Mouse (Mus musculus) layer of hippocampus, adult 8-10 months (tissue): ENCODE data around the gene Lsm2. TPM values are rescaled to one million over a fixed set of nuclear protein-coding genes. Genes with fewer than 3 reads are reported as not detected.
"Not testable (repeated sequence)": the region's sequence is repeated elsewhere in the genome, so short reads cannot be mapped to it uniquely, and the experiment has no call there.

Experiments used
- DNase-seq, 2 experiments: peaks; one replicate each; pipeline ENCODE4 v3.0.0; 2022; ENCODE audit warnings: low spot score in 2 of 2
- total RNA-seq, 4 experiments: library from RNA; stranded (reverse); gene quantifications; 2 replicates each; pipeline ENCODE4 v1.2.4; 2022

The Lsm2 gene
- total RNA-seq, 4 experiments from 2014 or later: 13.1 to 19.1 (median 16.9) TPM

GRCm38 (mm10) chr17:34982328-34982727 lies 666 bp downstream of the Lsm2 start:
- no peak for DNase-seq

DNA sequence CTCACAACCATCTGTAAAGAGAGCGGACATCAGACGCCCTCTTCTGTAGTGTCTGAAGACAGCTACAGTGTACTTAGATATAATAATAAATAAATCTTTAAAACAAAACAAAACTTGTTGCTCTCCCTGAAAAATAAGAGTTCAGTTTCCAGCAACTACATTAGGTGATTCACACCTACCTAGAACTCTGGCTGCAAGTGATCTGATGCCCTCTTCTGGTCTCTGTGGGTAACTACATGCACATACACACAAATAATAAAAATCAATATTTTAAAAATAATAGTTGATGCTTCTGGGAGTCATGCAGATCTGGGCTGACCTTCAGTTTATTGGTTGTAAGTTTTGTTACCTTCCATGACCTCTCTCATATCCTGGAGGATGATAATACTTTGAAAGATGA lies 2.6 kb downstream of the Lsm2 start:
- DNase-seq: no peak

GRCm38 (mm10) chr17:34994751-34995150 lies 13.1 kb downstream of the Lsm2 start:
- no peak for DNase-seq

DNA sequence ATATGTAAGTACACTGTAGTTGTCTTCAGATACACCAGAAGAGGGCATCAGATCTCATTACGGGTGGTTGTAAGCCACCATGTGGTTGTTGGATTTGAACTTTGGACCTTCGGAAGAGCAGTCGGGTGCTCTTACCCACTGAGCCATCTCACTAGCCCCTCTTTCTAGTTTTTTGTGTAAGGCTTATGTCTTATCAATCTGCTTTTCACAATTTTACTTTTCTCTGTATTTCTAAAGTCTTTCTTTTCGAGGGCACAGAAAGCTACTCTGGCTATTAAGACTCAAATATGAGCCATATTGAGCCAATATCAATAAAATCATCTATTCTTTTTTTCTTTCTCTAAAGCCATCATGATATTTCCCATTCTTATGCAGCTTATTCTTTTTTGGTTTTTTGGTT lies 13.5 kb downstream of the Lsm2 start:
- not testable (repeated sequence) for DNase-seq

DNA sequence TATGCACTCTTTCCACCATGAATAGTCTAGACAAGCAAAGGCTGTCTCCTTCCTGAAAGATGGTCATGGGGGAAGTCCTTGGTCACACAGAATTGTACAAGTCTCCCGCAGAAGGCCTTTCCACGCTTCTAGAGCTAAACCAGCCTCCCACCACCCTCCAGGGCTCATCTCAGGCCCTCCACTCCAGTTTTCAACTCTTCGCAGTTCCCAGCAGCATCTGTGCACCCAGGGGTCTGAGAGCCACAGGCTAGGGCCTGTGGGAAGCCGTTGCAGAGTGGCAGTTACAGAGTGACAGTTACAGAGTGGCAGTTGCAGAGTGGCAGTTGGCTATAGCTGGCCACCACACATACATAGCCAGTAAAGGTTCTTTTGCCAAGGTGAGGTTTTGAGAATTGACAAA lies 14.3 kb downstream of the Lsm2 start:
- DNase-seq: not testable (repeated sequence)

- no peak for DNase-seq
These were observed 14.9 kb downstream of the Lsm2 start for GRCm38 (mm10) chr17:34996411-34997141.

DNA sequence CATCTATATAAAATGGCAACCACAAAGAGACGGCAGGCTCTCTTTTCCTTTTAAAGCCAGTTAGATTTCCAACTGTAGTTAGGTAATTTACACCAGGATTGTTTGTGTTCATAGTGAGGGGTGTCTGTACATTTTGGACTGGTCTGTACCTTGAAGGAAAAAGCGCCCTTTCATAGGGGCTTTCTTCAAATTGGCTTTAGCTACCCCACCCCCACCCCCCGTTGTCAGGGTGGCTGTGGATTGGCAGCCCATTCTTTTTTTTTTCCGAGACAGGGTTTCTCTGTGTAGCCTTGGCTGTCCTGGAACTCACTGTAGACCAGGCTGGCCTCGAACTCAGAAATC lies 15.5 kb downstream of the Lsm2 start:
- DNase-seq: no peak

DNA sequence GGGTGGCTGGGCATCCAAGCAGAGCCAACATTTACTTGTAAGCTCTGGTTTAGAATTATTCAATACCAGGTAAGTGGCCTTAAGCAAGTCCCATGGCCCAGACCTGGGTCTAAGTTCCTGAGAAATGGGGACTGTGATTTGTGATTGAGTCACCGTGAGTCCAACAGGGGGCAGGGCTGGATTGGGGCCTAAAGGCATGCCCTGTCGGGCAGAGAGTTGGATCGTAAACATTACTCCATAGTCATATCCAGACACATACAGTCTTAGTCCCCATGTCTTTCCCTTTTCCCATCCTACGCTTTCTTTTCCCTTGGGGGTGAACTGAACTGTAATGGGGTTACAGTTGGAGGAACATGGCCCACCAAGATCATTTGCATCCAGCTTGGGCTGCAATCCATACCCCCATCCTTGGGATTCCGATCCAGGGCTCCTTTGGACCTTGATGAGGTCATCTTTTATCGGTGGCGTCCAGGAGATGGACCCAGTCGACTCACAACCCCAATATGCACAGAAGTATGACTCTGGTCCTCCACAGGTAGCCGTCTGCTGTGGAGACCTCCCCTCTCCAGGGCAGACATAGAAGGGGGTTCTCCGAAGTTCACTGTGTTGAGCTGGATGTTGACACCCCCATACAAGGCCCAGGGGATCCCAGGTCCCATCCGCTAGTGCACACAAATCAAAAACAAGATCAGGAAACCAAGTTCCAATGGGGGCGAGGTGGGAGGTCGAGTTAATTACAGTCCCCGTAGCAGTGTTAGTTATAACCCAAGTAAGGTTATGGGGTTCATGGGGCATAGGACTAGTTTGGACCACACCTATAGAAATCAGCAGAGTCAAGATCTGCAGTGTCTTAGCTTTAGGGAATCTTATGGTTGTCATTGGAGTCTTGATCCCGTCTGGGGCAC lies 17.1 kb downstream of the Lsm2 start:
- no peak for DNase-seq

DNA sequence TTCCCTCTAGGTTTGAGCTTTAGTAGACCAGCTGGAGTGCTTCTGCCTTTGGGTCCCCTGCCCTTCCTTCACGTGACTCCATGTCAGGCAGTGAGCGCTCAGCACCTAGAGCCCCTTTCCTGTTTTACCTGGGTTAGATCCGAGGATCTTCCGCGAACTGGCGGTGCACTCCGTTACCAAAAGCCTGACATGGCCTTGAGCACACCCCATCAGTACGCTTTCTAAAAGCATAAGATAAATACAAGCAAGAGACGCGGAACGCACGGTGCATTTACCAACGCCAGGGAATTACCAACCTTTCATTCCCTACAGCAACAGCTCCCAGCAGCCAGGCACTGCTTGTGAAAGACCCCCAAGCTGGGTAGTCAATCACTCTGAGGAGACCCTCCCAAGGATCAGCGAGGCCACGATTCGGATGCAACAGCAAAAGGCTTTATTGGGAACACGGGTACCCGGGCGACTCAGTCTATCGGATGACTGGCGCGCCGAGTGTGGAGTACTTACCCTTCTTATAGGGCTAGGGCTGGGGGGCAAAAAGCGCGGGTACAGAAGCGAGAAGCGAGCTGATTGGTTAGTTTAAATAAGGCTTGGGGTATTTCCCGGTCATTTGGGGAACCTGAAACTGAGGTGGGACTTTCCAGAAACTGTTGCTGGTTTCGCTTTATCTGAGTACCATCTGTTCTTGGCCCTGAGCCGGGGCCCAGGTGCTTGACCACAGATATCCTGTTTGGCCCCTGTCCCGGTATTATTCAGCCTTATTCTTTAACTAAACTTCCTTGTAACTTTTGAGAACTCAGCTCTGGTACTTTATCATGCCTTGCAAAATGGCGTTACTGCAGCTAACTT lies 18.4 kb downstream of the Lsm2 start:
- DNase-seq: not testable (repeated sequence)

GRCm38 (mm10) chr17:35000717-35001451 lies 19.2 kb downstream of the Lsm2 start, which contains the start of gene Vars:
TSS of gene Vars (plus strand) at chr17:35000987.
- DNase-seq: peak; percentile 63 to 70

GRCm38 (mm10) chr17:35001452-35002152 lies 19.9 kb downstream of the Lsm2 start:
- no peak for DNase-seq

GRCm38 (mm10) chr17:35002153-35002865 lies 20.6 kb downstream of the Lsm2 start:
- no peak for DNase-seq

DNA sequence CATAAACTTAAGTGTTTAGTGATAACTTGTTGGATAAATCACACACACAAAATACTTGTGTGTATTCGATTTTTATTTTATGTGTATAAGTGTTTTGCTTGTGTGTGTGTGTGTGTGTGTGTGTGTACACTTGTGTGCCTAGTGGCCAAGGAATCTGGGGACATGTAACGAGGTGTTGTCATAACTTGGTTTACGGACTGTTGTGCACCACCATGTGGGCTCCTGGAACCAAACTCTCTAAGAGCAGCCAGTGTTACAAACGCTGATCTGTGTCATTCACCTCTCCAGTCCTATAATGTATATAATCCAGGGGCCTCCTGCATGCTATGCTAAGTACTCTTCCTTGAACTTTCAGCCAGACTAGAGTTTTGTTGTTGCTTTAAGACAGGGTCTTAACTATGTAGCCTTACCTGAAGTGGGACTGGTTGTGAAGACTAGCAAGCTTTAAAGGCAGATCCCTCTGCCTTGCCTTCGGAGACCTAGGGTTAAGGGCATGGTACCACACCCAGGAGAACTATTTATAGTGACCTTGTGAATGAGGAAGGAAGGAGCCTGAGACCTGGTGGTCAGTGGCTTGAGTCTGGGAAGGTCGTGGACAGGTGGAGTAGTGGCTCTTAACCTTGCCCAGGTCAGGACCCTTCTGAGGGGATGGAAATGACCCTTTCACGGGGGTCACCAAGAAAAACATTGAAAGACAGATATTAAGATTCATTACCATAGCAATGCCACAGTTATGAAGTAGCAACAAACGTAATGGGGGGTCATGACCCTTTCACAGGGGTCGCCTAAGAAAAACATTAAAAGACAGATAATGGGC lies 21.6 kb downstream of the Lsm2 start:
- no peak for DNase-seq

- DNase-seq: no peak
These were observed 22.5 kb downstream of the Lsm2 start for GRCm38 (mm10) chr17:35004075-35004717.

DNA sequence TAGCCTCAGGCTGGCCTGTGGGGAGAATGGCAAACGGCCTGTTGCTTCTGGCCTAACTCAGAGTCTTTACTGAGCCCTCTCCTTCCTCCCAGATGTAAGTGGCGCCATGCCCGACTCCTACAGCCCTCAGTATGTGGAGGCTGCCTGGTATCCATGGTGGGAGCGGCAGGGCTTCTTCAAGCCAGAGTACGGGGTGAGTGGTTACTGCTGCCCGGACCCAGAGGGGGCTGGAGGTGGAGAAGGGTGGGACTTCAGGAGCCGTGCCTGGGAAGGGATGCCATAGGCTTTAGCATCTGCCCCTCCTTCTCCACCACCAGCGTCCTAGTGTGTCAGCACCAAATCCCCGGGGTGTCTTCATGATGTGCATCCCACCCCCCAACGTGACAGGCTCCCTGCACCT lies 23.5 kb downstream of the Lsm2 start:
- no peak for DNase-seq

DNA sequence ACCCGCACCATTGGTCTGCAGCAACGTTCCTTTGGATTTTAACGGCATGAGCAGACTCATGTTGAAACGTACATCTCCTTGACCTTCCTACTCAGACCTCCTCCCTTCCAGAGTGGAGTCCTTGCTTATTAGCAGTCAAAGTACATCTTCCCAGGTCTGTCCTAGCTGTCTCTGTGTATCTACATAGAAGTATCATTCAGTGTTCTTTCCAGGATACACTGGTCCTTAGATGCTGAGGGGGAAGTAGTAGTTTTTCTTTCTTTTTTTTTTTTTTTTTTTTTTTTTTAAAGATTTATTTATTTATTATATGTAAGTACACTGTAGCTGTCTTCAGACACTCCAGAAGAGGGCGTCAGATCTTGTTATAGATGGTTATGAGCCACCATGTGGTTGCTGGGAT lies 24.2 kb downstream of the Lsm2 start:
- not testable (repeated sequence) for DNase-seq

GRCm38 (mm10) chr17:35007387-35007991 lies 25.8 kb downstream of the Lsm2 start:
- no peak for DNase-seq

DNA sequence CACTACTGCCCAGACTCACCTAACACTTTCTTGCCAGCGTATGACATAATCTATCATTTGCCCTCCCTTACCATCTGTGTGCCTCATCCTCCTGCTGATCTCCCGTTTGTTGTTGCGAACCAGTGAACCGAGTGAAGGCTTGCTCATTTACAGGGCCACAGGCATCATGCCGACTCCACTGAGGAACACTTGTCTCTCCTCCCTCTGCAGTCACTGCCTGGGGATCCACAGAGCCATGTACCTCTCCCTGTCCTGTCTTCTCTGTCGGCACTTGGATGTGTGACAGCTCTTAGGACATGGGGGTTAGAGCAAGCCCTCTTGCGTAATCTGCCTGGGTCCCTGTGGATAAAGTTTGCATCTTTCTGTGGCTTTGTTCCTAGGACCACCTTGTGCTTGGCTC lies 27.9 kb downstream of the Lsm2 start:
- no peak for DNase-seq
